Mouse (Mus musculus): Measurements from ENCODE around the gene Fam240a.

The Fam240a gene

GRCm38 (mm10) chr9:110891077-110891828 is 25.4 kb downstream of the Fam240a start:
- DNase-seq: peak in 1 of 2 experiments; percentile 9

- peak in 1 of 2 experiments; percentile 9 for DNase-seq
These were observed 26.5 kb downstream of the Fam240a start for GRCm38 (mm10) chr9:110890026-110890783.

- DNase-seq: no peak
These were observed 27.7 kb downstream of the Fam240a start for GRCm38 (mm10) chr9:110888935-110889334.

- peak; percentile 66 to 77 for DNase-seq
These were observed 29.0 kb downstream of the Fam240a start for GRCm38 (mm10) chr9:110887388-110888303.

GRCm38 (mm10) chr9:110881953-110882352 is 34.7 kb downstream of the Fam240a start:
- DNase-seq: peak in 1 of 2 experiments; percentile 16

- DNase-seq: no peak
These were observed 35.9 kb downstream of the Fam240a start for GRCm38 (mm10) chr9:110880772-110881171.

- peak; percentile 65 to 77 for DNase-seq
These were observed 36.6 kb downstream of the Fam240a start, which contains the start of gene Tmie for GRCm38 (mm10) chr9:110879998-110880561. Gene Tmie, minus strand, starts transcription at chr9:110880113.

GRCm38 (mm10) chr9:110879191-110879920 is 37.3 kb downstream of the Fam240a start, which contains the start of gene Als2cl:
Gene Als2cl, plus strand, starts transcription at chr9:110879870.
- peak in 1 of 2 experiments; percentile 41 for DNase-seq

- DNase-seq: no peak
These were observed 38.8 kb downstream of the Fam240a start for GRCm38 (mm10) chr9:110877888-110878287.

- DNase-seq: peak in 1 of 2 experiments; percentile 19
These were observed 39.3 kb downstream of the Fam240a start for GRCm38 (mm10) chr9:110877353-110877752.

GRCm38 (mm10) chr9:110875288-110875695 is 41.4 kb downstream of the Fam240a start:
- no peak for DNase-seq

- no peak for DNase-seq
These were observed 41.9 kb downstream of the Fam240a start for GRCm38 (mm10) chr9:110874660-110875191.

- DNase-seq: peak in 1 of 2 experiments; percentile 26
These were observed 42.7 kb downstream of the Fam240a start for GRCm38 (mm10) chr9:110873681-110874659.

GRCm38 (mm10) chr9:110871030-110871429 is 45.6 kb downstream of the Fam240a start:
- DNase-seq: peak in 1 of 2 experiments; percentile 46
